Mouse (Mus musculus): ENCODE measurements around the gene Rftn1.

Rftn1 gene

GRCm38 (mm10) chr17:50036751-50037385 lies 153.6 kb downstream of the Rftn1 start:
- no peak for DNase-seq (ENCODE audit: inconsistent age in 2 of 2, low spot score in 1 of 2)

GRCm38 (mm10) chr17:50033698-50034097 lies 156.8 kb downstream of the Rftn1 start:
- no peak for DNase-seq (ENCODE audit: inconsistent age in 2 of 2, low spot score in 1 of 2)

GRCm38 (mm10) chr17:50031548-50032491 lies 158.7 kb downstream of the Rftn1 start:
- no peak for DNase-seq (ENCODE audit: inconsistent age in 2 of 2, low spot score in 1 of 2)

GRCm38 (mm10) chr17:50025651-50026050 lies 164.8 kb downstream of the Rftn1 start:
- no peak for DNase-seq (ENCODE audit: inconsistent age in 2 of 2, low spot score in 1 of 2)

GRCm38 (mm10) chr17:50025173-50025626 lies 165.3 kb downstream of the Rftn1 start:
- peak; percentile 15 to 36 for DNase-seq (ENCODE audit: inconsistent age in 2 of 2, low spot score in 1 of 2)

GRCm38 (mm10) chr17:50021400-50021799 lies 169.1 kb downstream of the Rftn1 start:
- DNase-seq (ENCODE audit: inconsistent age in 2 of 2, low spot score in 1 of 2) = no peak

- DNase-seq (ENCODE audit: inconsistent age in 2 of 2, low spot score in 1 of 2) = peak; percentile 64 to 84
These were observed 170.1 kb downstream of the Rftn1 start for GRCm38 (mm10) chr17:50020211-50021001.

GRCm38 (mm10) chr17:50019819-50020210 lies 170.7 kb downstream of the Rftn1 start:
- no peak for DNase-seq (ENCODE audit: inconsistent age in 2 of 2, low spot score in 1 of 2)

GRCm38 (mm10) chr17:50019090-50019489 lies 171.4 kb downstream of the Rftn1 start:
- DNase-seq (ENCODE audit: inconsistent age in 2 of 2, low spot score in 1 of 2) = no peak

- no peak for DNase-seq (ENCODE audit: inconsistent age in 2 of 2, low spot score in 1 of 2)
These were observed 175.8 kb downstream of the Rftn1 start for GRCm38 (mm10) chr17:50014708-50015107.

GRCm38 (mm10) chr17:50013848-50014247 lies 176.6 kb downstream of the Rftn1 start:
- no peak for DNase-seq (ENCODE audit: inconsistent age in 2 of 2, low spot score in 1 of 2)

- DNase-seq (ENCODE audit: inconsistent age in 2 of 2, low spot score in 1 of 2) = no peak
These were observed 180.4 kb downstream of the Rftn1 start for GRCm38 (mm10) chr17:50010096-50010495.

- peak in 1 of 2 experiments; percentile 64 for DNase-seq (ENCODE audit: inconsistent age in 2 of 2, low spot score in 1 of 2)
These were observed 183.6 kb downstream of the Rftn1 start for GRCm38 (mm10) chr17:50006721-50007351.

- DNase-seq (ENCODE audit: inconsistent age in 2 of 2, low spot score in 1 of 2) = no peak
These were observed 184.1 kb downstream of the Rftn1 start for GRCm38 (mm10) chr17:50006338-50006720.

- no peak for DNase-seq (ENCODE audit: inconsistent age in 2 of 2, low spot score in 1 of 2)
These were observed 187.3 kb downstream of the Rftn1 start for GRCm38 (mm10) chr17:50003156-50003555.

GRCm38 (mm10) chr17:50002171-50002570 lies 188.3 kb downstream of the Rftn1 start:
- no peak for DNase-seq (ENCODE audit: inconsistent age in 2 of 2, low spot score in 1 of 2)

GRCm38 (mm10) chr17:50001754-50002153 lies 188.7 kb downstream of the Rftn1 start:
- no peak for DNase-seq (ENCODE audit: inconsistent age in 2 of 2, low spot score in 1 of 2)

- DNase-seq (ENCODE audit: inconsistent age in 2 of 2, low spot score in 1 of 2) = no peak
These were observed 189.9 kb downstream of the Rftn1 start for GRCm38 (mm10) chr17:50000580-50000979.

GRCm38 (mm10) chr17:49996626-49997152 lies 193.8 kb downstream of the Rftn1 start:
- DNase-seq (ENCODE audit: inconsistent age in 2 of 2, low spot score in 1 of 2) = no peak

GRCm38 (mm10) chr17:49996097-49996496 lies 194.4 kb downstream of the Rftn1 start:
- DNase-seq (ENCODE audit: inconsistent age in 2 of 2, low spot score in 1 of 2) = no peak

- peak; percentile 40 to 88 for DNase-seq (ENCODE audit: inconsistent age in 2 of 2, low spot score in 1 of 2)
These were observed 195.2 kb downstream of the Rftn1 start for GRCm38 (mm10) chr17:49995226-49995625.

Data from adrenal gland, adult (tissue).